Mouse (Mus musculus) CD4-positive helper T cell, adult 2 months (primary cell): ENCODE measurements around the gene Flt4.

Experiments used
- DNase-seq: peaks from one replicate; pipeline ENCODE4 v3.0.0-alpha.2; 2012; ENCODE audit warnings: low read depth, missing footprints, low spot score

The Flt4 gene

DNA sequence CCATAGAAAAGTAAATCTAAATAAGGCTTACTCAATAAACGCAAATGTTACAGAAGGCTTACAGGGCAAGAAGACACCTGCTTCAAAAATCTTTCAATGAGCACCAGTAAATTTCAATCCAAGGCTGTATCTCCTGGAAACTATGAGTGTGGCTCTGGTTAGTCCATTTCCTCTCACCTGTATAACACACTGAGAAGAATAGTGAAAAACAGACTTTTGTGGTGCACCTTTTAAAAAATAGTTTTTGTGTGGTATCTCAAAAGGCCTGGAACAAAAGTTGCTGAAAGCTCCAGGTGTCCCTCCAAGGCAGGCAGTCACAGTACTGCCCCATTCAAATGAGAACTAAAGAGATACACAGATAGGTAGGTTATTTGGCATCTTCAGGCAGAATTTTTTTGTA lies 90.0 kb downstream of the Flt4 start:
- no peak for DNase-seq

DNA sequence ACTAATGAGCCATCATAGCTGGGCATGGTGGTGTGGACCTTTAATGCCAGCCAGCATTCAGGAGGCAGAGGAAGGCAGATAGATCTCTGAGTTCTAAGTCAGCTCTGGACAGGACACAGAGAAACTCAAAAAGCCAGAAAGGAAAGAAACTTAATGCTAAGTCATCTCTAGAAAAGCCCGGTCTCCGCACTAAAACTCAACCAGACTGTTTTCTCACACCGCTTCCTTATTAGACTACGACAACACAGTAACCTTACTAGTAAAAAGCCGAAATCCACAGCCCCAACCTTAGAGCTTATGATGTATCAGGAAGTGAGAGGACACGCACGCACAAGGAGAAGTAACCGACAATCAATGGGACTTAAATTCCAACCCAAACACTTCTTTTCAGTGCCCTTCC lies 93.0 kb downstream of the Flt4 start:
- no peak for DNase-seq
